Mouse (Mus musculus) heart, embryonic 13.5 days (tissue): ENCODE data around the gene Gm49776. TPM values are rescaled to one million over a fixed set of nuclear protein-coding genes. Genes with fewer than 3 reads are reported as not detected.

Experiments
- ATAC-seq: fragments of 200-750 bp; cut with Nextera tagmentation; 2 replicates; pipeline ENCODE4 v1.8.0; 2017; ENCODE audit warnings: moderate TSS enrichment; ENCODE audit not compliant: insufficient number of reproducible peaks, low FRiP score, low TSS enrichment; ENCODE audit errors: extremely low read depth
- H3K27ac ChIP-seq: fragments of 300-500 bp; sonication (generic); replicated peaks from 2 replicates; pipeline ENCODE4 v1.5.1; 2015; ENCODE audit warnings: moderate library complexity, mild to moderate bottlenecking, inconsistent platforms
- H3K27me3 ChIP-seq: fragments of 300-500 bp; sonication (generic); replicated peaks from 2 replicates; pipeline ENCODE4 v1.6.1; 2015; ENCODE audit warnings: mild to moderate bottlenecking, inconsistent platforms
- H3K36me3 ChIP-seq: fragments of 300-500 bp; sonication (generic); 2 replicates; pipeline ENCODE4 v1.6.1; 2015; ENCODE audit warnings: mild to moderate bottlenecking, inconsistent platforms
- H3K4me1 ChIP-seq: fragments of 300-500 bp; sonication (generic); 2 replicates; pipeline ENCODE4 v1.6.1; 2015; ENCODE audit warnings: inconsistent platforms
- H3K4me2 ChIP-seq: fragments of 300-500 bp; sonication (generic); 2 replicates; pipeline ENCODE4 v1.6.1; 2015; ENCODE audit warnings: inconsistent platforms, mild to moderate bottlenecking, moderate library complexity
- H3K4me3 ChIP-seq: fragments of 300-500 bp; sonication (generic); 2 replicates; pipeline ENCODE4 v1.5.1; 2015; ENCODE audit warnings: moderate library complexity, mild to moderate bottlenecking, inconsistent platforms
- H3K9ac ChIP-seq: fragments of 300-500 bp; sonication (generic); 2 replicates; pipeline ENCODE4 v1.6.1; 2015; ENCODE audit warnings: inconsistent platforms, mild to moderate bottlenecking, moderate library complexity
- H3K9me3 ChIP-seq: fragments of 300-500 bp; sonication (generic); 2 replicates; pipeline ENCODE4 v1.6.1; 2016; ENCODE audit warnings: inconsistent platforms
- whole genome bisulfite sequencing: fragments of 180-500 bp; shearing (Covaris S2); methylation state at CpG from one replicate; pipeline ENCODE4 v1.1.7; 2015; ENCODE audit warnings: mixed read lengths; 5-methylcytosine and 5-hydroxymethylcytosine counted together
- polyA plus RNA-seq: library from polyadenylated mRNA; unstranded; fragments of >200 nt; fragmentation: Nextera tagmentation; extraction: Ambion mirVana; gene quantifications from 2 replicates; pipeline ENCODE4 v1.2.1, GENCODE M21; 2015

Gm49776 gene
- polyA plus RNA-seq, 1 experiment from 2014 or later, result 1.8 TPM

DNA sequence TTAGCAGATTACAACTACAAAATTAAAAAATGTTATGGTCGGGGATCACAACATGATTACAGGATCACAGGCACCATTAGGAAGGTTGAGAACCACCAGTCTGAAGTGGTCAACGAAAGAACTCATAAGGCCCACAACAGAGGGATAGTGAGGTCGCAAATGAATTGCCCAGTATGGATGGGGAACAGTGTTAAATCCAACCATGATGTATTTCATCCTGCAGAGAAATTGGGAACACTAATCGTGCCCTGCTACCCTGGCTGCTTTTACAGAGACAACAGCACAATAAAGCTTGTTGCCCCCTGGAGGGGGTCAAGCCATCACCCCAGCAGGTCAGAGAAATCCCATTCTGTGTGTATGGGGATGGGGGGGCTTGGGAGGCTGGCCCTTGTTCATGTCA is 7.9 kb downstream of the Gm49776 start:
- 72% methylated on average over 4 of the region's 4 CpGs for WGBS
- Histone ChIP-seq H3K36me3 (peaks cover 74% of the 10 kb centered on the region), H3K27me3 (no peaks in the 10 kb centered on the region), H3K4me2 (peak overlapping the region; percentile 95), H3K4me3 (peak overlapping the region; percentile 75), H3K27ac (peak overlapping the region; percentile 96), H3K9ac (peak overlapping the region; percentile 94), H3K9me3 (no peaks in the 10 kb centered on the region), H3K4me1 (peaks cover 49% of the 10 kb centered on the region)
- no peak for ATAC-seq

DNA sequence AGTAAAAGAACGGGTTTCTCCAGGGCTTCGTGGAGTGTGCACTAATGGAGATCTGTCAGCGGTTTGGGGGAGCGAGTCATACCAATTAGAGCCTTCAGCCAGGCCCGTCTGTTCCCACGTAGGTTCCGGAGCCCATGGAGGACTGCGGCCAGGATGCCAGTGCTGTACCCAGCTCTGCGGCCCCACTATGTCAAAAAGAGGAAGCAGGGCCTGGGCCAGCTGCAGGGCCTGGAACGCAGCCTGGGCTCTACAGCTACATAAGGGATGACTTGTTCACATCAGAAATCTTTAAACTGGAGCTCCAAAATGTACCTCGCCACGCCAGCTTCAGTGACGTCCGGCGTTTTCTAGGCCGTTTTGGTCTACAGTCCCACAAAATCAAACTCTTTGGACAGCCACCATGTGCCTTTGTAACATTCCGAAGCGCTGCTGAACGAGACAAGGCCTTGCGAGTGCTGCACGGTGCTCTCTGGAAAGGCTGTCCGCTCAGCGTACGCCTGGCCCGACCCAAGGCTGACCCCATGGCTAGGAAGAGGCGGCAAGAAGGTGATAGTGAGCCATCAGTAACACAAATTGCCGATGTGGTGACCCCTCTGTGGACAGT is 8.7 kb downstream of the Gm49776 start:
- Histone ChIP-seq H3K4me3 (peak overlapping the region; percentile 75), H3K27ac (peak overlapping the region; percentile 96), H3K4me1 (peaks cover 49% of the 10 kb centered on the region), H3K4me2 (peak overlapping the region; percentile 95), H3K27me3 (no peaks in the 10 kb centered on the region), H3K36me3 (peaks cover 74% of the 10 kb centered on the region), H3K9me3 (no peaks in the 10 kb centered on the region), H3K9ac (peak overlapping the region; percentile 94)
- no peak for ATAC-seq
- WGBS, result 4% methylated on average over 27 of the region's 27 CpGs

DNA sequence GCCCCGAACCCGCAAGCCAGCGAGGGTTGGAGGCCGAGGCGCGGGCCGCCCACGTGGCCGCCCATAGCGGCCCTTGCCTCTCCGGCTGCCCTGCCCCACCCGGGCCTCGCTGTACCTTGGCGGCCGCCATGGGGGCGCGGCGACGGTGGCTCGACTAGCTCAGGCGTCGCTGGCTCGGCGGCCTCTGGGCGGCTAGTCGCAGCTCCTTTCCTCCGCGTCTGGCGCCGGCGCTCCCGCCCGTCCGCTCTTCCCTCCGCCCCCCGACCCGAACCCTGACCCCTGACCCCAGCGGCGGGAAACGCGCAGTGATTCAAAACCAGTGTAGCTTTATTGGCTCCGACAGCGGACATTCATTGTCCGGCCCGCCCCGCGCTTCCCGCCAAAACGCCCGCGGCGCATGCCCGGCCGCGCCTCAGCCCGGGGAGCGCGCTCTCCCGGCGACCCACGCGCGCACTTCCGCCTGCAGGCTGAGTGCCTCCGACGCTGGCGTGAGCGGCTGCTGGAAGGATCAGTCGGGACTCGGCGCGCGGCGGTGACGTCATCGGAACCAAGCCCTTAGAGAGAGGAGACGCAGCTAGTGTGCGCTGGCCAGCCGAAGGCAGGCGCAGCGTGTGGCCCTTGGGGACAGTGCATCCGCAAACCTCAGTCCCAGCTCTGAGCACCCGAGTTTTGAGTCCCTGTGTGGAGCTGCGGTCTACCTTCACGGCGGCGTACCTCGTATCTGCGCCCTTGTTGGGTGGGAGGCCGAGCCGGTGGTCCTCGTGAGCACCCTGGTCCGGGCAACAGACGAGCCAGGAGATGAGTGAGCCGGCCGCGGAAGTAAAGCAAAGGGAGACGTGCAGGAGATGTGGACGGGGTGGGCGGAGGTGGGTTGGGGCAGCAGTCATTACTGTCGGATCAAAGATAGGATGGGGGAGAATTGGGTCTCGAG is 9.4 kb downstream of the Gm49776 start, which contains the start of the genes Trmt2a and Ranbp1:
TSS of gene Trmt2a (plus strand) at position 247 of the 931 bp plus-strand sequence.
TSS of gene Ranbp1 (minus strand) at position 300 of the 931 bp plus-strand sequence.
- H3K27ac ChIP-seq, result peak within 1 kb of the TSS; percentile 96
- no peaks in the 10 kb centered on the region for H3K9me3 ChIP-seq
- peak within 1 kb of the TSS; percentile 75 for H3K4me3 ChIP-seq
- H3K4me1 ChIP-seq, result peaks cover 49% of the 10 kb centered on the region
- H3K27me3 ChIP-seq, result no peaks in the 10 kb centered on the region
- peaks cover 74% of the 10 kb centered on the region for H3K36me3 ChIP-seq
- H3K4me2 ChIP-seq, result peak within 1 kb of the TSS; percentile 95
- H3K9ac ChIP-seq, result peak within 1 kb of the TSS; percentile 96
- under 1% methylated on average over 100 of the region's 102 CpGs for WGBS
- ATAC-seq, result peak; percentile 89

DNA sequence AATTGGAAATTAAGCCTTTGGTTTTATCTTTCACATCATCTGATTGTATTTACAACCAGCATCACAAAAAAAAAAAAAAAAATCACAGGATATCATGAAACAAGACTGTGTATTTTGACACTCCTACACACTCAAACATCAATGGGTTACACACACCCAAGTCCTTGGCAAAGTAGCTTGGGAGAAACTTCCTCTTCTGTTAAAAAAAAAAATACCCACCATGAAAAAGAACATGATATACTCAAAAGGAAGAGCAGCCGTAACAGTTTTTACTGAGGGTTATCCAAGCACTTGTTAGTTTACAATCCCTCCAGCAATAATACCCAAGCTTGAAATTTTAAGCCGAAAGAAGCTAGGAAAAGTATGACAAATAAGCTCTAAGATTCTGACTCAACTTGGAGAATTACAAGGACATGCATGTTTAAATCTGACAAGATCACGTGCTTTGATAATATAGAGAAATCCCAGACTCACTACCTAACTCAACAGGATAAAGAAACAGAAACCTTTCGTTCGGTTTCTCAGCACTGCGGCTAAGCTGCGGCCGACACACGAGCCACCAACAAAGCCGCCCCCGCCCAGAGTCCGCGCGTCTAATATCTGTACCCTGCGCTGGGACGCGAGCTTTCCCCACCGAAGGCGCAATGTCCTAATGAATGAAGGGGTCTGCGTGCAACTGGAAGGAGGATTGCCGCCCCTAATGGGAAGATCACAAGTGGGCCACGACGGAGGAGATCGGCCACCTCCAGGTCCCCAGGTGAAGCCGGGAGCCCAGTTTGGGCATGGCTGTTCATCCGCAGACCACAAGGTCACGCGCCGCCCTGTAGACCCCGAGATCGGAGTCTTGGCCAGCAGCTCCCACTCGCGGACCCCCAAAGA is 10.4 kb downstream of the Gm49776 start:
- Histone ChIP-seq H3K4me2 (peak overlapping the region; percentile 95), H3K27me3 (no peaks in the 10 kb centered on the region), H3K9ac (peak overlapping the region; percentile 96), H3K4me1 (peaks cover 49% of the 10 kb centered on the region), H3K27ac (peak overlapping the region; percentile 89), H3K4me3 (peak overlapping the region; percentile 75), H3K36me3 (peaks cover 74% of the 10 kb centered on the region), H3K9me3 (no peaks in the 10 kb centered on the region)
- ATAC-seq, result no peak
- WGBS, result under 1% methylated on average over 33 of the region's 33 CpGs

DNA sequence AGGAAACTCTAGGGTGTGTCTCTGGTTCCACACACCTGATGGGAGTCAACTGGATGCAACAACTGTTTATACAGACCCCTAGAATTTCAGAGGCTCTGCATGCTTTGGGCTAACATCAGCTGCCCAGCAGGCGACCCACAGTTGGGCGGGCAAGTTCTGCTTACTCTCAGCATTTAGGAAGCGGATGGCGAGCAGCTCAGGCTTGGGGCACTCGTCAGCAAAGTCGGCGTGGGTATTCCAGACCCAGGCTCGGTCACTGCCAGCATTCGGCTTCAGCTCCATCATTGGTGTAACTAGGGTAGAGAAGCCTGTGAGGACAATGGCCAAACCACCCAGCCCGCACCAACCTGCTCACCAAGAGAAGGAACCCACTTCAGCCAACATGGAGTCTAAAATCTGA is 16.5 kb downstream of the Gm49776 start:
- Histone ChIP-seq H3K27ac (no peak overlapping the region), H3K27me3 (no peaks in the 10 kb centered on the region), H3K4me2 (no peak overlapping the region), H3K4me3 (no peak overlapping the region), H3K36me3 (peaks cover 90% of the 10 kb centered on the region), H3K9ac (no peak overlapping the region), H3K9me3 (no peaks in the 10 kb centered on the region), H3K4me1 (peaks cover 13% of the 10 kb centered on the region)
- ATAC-seq, result no peak
- WGBS, result 92% methylated on average over 10 of the region's 10 CpGs

DNA sequence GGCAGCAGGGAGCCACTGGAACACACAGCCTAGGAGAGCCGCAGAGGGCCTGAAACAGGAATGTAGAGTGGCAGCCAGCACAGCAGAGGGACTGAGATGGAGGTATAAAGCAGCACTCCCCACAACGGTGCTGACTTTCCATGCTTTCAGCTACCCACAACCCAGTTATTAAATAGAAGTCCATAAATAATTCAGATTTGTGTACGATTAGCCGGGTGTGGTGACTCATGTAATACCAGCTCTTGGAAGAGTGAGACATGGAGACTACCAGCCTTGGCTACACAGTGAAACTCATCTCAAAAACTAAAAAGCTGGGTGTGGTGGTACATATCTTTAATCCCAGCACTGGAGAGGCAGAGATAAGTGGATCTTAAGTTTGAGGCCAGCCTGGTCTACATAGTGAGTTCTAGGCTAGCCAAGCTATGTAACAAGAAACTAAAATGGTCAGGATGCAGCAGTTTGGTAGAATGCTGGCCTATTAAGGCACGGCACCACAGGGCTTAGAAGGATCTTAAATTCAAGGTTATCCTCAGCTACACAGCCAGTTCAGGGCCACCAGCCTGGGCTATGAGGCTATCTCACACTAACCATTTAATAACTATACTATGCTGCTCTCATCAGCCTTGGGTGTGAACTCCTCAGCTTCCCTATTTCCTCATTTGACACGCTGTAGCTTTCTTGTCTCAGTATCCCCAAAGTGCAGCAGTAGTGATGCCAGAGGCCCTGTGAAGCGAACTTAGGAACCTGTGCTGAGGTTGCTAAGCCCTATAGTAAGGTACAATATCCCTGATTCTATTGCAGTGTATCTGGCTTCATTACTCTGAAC is 21.2 kb downstream of the Gm49776 start:
- Histone ChIP-seq H3K36me3 (peaks cover 43% of the 10 kb centered on the region), H3K27ac (peak overlapping the region; percentile 92), H3K9me3 (no peaks in the 10 kb centered on the region), H3K9ac (peak overlapping the region; percentile 97), H3K4me2 (0 out of 2 replicates have a peak overlapping the region, but pooled peaks have one; percentile 95), H3K27me3 (no peaks in the 10 kb centered on the region), H3K4me1 (peaks cover 31% of the 10 kb centered on the region), H3K4me3 (no peak overlapping the region)
- 73% methylated on average over 7 of the region's 7 CpGs for WGBS
- no peak for ATAC-seq

DNA sequence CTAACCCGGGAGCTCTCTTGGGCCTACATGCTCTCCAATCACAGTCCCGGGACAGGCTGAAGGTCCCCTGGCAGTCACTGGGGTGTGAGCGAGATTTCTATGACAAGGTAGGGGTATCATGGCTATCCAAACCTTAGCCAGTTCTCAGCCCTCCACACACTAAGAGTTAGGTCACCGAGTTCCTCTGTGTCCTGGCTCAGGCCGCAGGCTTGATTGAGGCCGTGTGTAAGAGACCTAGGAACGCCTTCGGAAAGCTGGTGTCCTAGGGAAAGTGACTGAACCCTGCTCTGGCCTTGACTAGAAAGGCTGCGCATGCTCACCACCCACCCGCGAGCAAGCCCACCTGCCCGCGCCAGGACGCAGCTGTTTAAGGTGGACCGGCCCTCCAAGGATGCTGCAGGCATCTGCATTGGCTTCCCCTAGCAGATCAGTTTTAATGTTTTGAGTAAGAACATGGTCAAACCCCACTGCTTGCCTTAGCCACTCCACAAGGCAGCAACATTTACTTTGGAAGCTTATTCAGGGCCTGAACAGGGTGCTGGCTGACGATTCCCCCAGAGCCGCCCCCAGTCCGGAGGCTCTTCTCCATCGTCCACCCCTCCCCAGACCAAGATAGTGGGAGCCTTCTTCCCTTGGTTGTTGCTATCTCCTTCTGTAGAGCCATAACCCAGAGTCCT is 22.6 kb downstream of the Gm49776 start:
- peak overlapping the region; percentile 95 for H3K4me2 ChIP-seq
- peaks cover 29% of the 10 kb centered on the region for H3K36me3 ChIP-seq
- WGBS, result 4% methylated on average over 19 of the region's 19 CpGs
- no peaks in the 10 kb centered on the region for H3K9me3 ChIP-seq
- H3K4me1 ChIP-seq, result peaks cover 45% of the 10 kb centered on the region
- peak overlapping the region; percentile 92 for H3K27ac ChIP-seq
- H3K27me3 ChIP-seq, result no peaks in the 10 kb centered on the region
- ATAC-seq, result peak; percentile 53; the same call in 1 of the 2 replicates
- H3K4me3 ChIP-seq, result peak overlapping the region; percentile 94
- H3K9ac ChIP-seq, result peak overlapping the region; percentile 97

DNA sequence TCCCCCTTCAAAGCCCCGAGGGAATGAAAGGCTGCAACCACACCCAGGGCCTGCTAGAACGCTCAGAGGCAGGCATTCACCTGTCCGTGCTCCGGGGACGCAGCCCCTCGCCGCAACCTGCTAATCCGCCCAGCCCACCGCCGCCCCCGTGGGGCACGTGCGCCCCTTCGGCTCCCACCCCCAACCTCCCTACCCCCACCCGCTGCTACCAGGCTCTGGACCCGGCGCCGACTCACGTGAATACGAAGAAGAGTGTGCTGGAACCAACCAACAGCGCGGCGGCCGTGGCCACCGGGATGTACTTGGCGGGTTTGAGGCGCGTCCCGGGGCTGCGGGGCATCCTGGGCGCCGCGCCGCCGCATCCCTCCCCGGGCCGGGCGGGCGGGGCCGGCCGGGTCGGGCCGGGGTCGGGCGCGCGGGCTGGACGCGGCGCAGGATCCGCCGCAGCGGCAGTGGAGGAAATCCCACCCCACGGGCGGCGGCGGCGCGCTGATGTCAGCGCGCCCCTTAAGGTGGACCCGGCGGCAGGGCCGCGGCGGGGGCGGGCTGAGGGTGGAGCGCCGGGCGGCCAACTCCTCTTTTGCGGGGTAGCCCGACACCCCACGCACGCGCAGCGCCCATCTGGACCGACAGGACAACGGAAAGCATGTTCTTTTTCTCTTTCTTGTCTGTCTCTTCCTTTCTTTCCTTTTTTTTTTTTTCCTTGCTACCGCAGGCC is 23.3 kb downstream of the Gm49776 start, which contains the start of gene Zdhhc8:
TSS of gene Zdhhc8 (minus strand) at position 466 of the 718 bp plus-strand sequence.
- WGBS, result under 1% methylated on average over 78 of the region's 79 CpGs
- Histone ChIP-seq H3K9me3 (no peaks in the 10 kb centered on the region), H3K27me3 (no peaks in the 10 kb centered on the region), H3K4me1 (peaks cover 52% of the 10 kb centered on the region), H3K9ac (peak within 1 kb of the TSS; percentile 97), H3K4me2 (peak within 1 kb of the TSS; percentile 95), H3K4me3 (peak within 1 kb of the TSS; percentile 94), H3K36me3 (peaks cover 22% of the 10 kb centered on the region), H3K27ac (peak within 1 kb of the TSS; percentile 92)
- peak; percentile 33 for ATAC-seq

DNA sequence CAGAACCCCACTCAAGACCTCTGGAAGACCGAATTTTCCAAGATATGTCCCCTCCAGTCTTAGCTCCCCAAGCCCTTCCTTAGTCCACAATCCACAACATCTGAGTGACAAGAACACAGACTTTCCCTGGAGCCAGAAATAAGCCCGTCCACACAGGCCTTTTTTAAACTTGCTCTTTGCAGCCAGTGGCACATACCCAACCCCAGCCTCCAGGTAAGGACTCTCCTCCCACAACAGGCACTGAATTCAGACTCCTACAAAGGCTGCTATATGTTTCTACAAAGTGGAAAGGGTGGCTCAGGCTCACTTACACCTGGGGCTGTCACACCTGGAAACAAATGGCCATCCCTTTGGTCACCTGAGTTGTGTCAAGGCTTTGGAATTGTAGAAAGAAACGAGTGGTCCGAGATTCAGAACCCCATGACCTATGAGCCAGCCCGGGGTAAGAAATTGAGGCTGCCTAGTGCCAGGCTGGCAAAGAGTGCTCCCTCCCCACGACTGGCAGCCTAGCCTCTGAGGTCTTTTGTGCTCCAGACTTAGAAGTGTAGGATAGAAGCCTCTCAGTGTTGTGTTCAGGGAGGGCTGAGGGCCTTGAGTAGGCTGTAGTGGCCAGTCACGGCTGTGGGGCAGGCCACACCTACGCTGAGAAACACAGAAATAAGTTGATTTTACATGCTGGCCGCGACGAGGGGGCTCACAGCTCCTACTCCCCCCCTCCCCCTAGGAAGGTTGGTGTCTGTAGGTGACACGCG is 24.0 kb downstream of the Gm49776 start:
- 13% methylated on average over 13 of the region's 13 CpGs for WGBS
- Histone ChIP-seq H3K9ac (peak overlapping the region; percentile 97), H3K36me3 (peaks cover 15% of the 10 kb centered on the region), H3K27me3 (no peaks in the 10 kb centered on the region), H3K27ac (peak overlapping the region; percentile 92), H3K4me1 (peaks cover 59% of the 10 kb centered on the region), H3K4me2 (peak overlapping the region; percentile 95), H3K9me3 (no peaks in the 10 kb centered on the region), H3K4me3 (peak overlapping the region; percentile 94)
- ATAC-seq, result 0 out of 2 replicates have a peak, but pooled peaks have one; percentile 0
